Mouse (Mus musculus): ENCODE measurements at regions not wholly inside any gene's neighbourhood (a gene's known extent, or its start where the extent isn't known, plus 50 kb on each side); places are given as distances from the start of the nearest gene placed in this dataset.

DNA sequence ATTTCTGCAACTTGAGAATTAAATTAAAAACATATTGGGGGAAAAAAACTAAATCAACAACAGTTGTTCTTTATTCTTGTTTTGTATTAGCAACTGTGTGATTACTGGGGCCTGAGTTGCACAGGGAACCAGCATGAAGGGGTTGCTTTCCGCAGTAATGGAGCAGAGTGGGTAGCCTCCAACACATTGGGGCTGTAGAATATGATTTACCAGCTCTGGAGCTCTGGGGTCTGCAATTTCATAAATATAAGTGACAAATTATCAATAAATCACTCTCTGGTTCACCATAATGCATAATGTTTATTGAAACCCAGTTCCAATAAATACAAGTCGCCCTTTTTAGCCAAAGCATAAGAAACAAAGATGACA, 209.4 kb upstream of the Hand2 start:
- TF ChIP-seq CEBPB (IDR thresholded peaks at IDR 0.05; ENCODE audit: low read depth) (no peak), CTCF (IDR thresholded peaks at IDR 0.05; ENCODE audit: control insufficient read depth, insufficient read depth, insufficient read length) (no peak), MYOG (IDR thresholded peaks at IDR 0.05; ENCODE audit: control insufficient read depth, extremely low read depth, insufficient read length) (no peak)
